Mouse (Mus musculus) G1E (cell line): Measurements from ENCODE around the gene Ermp1.

Experiments
- CTCF ChIP-seq: IDR thresholded peaks from 2 replicates; pipeline ENCODE4 v1.5.1; 2012; ENCODE audit warnings: low read depth, low read length, inconsistent platforms, mixed read lengths
- GATA1 ChIP-seq: IDR thresholded peaks from 2 replicates; pipeline ENCODE4 v1.6.1; 2012; ENCODE audit warnings: borderline replicate concordance, low read length, inconsistent platforms, mixed read lengths
- GATA2 ChIP-seq: IDR thresholded peaks from 2 replicates; pipeline ENCODE4 v1.6.1; 2012; ENCODE audit warnings: low read depth, low read length, inconsistent platforms, borderline replicate concordance
- TAL1 ChIP-seq: conservative IDR thresholded peaks from 2 replicates; pipeline ENCODE4 v1.6.1; 2012; ENCODE audit warnings: low read depth, low read length, inconsistent platforms, mixed read lengths

DNA sequence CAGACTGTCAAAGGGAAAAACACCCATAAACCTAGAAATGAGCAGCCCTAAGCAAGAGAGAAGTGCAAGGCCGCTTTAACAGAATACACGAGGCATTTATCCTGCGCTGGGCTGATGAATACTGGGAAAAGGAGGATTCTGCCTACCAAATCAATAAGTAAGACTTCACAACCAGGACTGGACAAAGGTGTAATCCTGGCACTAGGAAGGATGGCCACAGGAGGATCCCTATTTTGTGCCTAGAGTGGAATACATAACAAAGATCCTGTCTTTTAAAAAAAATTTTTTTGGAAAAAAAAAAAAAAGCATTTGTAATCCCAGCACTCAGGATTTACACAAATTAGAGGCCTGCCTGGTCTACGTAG is 317 bp upstream of the Ermp1 start:
- no peak for TF ChIP-seq CTCF
- no peak for TF ChIP-seq TAL1
- no peak for TF ChIP-seq GATA2
- no peak for TF ChIP-seq GATA1
